Comparison of ENCODE assay signal across 23 mouse cellular contexts in genomic region chr12:17740226-17740625, GRCm38 (mm10).
"Had no signal": no experiment of that assay in that cellular context is flagged by ENCODE, and none has a peak within 500 bp of the region (broad histone marks: within the 10 kb centered on the region; RNA-seq: fewer than 3 reads in every experiment).

No protein-coding gene starts in this region.

- H3K27me3 ChIP-seq: hindbrain, embryonic 13.5 days; hindbrain, embryonic 15.5 days; kidney, embryonic 15.5 days; limb, embryonic 13.5 days; limb, embryonic 15.5 days had no signal

- DNase-seq: gastrocnemius, postnatal 14 days; gastrocnemius, postnatal 36 days; heart, adult 11 months; heart, adult 2 months; heart, postnatal 14 days; heart, postnatal 36 days; kidney, adult 11 months; kidney, adult 2 months; kidney, adult 9 months; kidney, postnatal 14 days; kidney, postnatal 36 days; layer of hippocampus, adult 9-11 months; layer of hippocampus, postnatal 36 days; left cerebral cortex, postnatal 4 days had no signal

- H3K36me3 ChIP-seq: heart, embryonic 13.5 days; heart, embryonic 15.5 days; hindbrain, embryonic 13.5 days; hindbrain, embryonic 15.5 days; kidney, embryonic 15.5 days; limb, embryonic 13.5 days; limb, embryonic 15.5 days had no signal

- H3K4me3 ChIP-seq: heart, adult 2 months; heart, embryonic 13.5 days; heart, embryonic 15.5 days; hindbrain, embryonic 13.5 days; hindbrain, embryonic 15.5 days; kidney, embryonic 15.5 days; limb, embryonic 13.5 days; limb, embryonic 15.5 days had no signal

- H3K27ac ChIP-seq: heart, adult 2 months; heart, embryonic 13.5 days; heart, embryonic 15.5 days; hindbrain, embryonic 13.5 days; hindbrain, embryonic 15.5 days; hindbrain, postnatal 0 days; kidney, embryonic 15.5 days; kidney, postnatal 0 days; limb, embryonic 13.5 days; limb, embryonic 15.5 days had no signal
